Mouse (Mus musculus): Measurements from ENCODE around the gene Pnpo. TPM values are rescaled to one million over a fixed set of nuclear protein-coding genes. Genes with fewer than 3 reads are reported as not detected.
A peak's percentile ranks its signal among the peaks of the same experiment; 100 is the strongest.

Gene Pnpo
- polyA plus RNA-seq, 1 experiment from 2014 or later: 19.0 TPM

DNA sequence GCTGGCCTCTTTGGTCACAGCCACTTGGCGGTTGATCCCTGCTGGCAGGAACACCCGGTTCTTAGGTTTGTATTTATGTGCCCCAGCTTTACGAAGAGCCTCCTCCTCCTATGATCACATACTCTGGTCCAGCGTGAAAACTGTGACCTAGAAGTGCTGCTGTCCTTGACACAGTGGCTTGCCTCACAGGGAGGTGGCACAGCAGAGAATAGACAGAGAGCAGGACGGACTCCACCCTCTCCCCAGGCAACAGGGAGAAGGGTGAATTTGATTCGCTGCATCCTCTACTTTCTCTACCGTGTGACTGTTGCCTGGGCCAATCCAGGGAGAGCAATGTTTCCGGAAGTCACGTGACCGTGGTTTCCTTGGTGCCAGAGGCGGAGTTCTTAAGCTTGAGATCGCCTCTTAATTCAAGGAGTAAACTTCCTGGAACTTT, 8.8 kb downstream of the Pnpo start:
- H3K27me3 ChIP-seq (replicated peaks; ENCODE audit: control insufficient read depth, insufficient read depth, low read length): 0 out of 2 replicates have a peak, but pooled peaks cover under 1% of the 10 kb centered on the region
- H3K4me1 ChIP-seq (ENCODE audit: control insufficient read depth, insufficient read depth, low read length): no peaks in the 10 kb centered on the region
- no peak overlapping the region for H3K4me3 ChIP-seq (ENCODE audit: low read depth, low read length)
- no peaks in the 10 kb centered on the region for H3K9me3 ChIP-seq (replicated peaks; ENCODE audit: control insufficient read depth, low read length)
- no peaks in the 10 kb centered on the region for H3K36me3 ChIP-seq (ENCODE audit: control insufficient read depth, insufficient read depth, low read length)
- no peak overlapping the region for H3K27ac ChIP-seq (ENCODE audit: low read depth, low read length)
- H3K9ac ChIP-seq (ENCODE audit: low read length): no peak overlapping the region
- H3K4me2 ChIP-seq (ENCODE audit: low read length): peak overlapping the region; percentile 33
- 26% methylated on average over 12 of the region's 12 CpGs for WGBS
- peak; percentile 75 for ATAC-seq
- peak; percentile 71 for DNase-seq (ENCODE audit: low spot score)

DNA sequence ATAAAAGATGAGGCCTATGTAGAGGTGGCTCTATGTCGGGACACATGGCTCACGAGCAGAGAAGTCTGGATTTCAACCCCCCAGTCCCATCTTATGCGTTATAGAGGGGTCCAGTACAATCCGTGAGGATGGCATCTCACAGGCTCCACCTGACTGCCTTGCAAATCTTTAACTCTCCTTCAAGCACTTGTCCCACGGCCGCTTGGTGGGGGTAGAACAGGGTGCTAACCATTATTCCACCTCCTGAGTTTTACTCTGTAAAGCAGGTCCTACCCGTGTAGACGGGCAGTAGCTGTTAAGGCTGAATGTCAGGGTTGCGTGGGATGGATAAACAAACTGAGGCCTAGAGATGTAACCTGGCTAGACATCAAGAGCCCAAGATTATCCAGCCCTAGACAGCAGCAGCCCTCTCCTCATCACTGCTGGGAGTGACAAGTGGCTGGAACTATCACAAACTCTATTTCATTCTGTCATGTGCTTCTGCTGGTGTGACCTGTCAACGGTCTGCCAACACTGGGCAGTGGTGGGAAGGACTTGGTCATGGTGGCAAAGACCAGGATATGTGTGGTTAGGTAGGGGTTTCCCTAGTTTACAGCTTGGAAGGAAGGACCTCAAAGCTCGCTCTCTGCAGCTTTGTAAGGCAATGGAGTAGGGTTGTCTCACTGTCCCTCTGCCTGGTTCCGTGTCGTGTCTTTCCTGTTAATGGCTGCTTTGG, 10.1 kb downstream of the Pnpo start:
- Histone ChIP-seq H3K27me3 (replicated peaks; ENCODE audit: control insufficient read depth, insufficient read depth, low read length) (0 out of 2 replicates have a peak, but pooled peaks cover 3% of the 10 kb centered on the region), H3K9ac (ENCODE audit: low read length) (no peak overlapping the region), H3K27ac (ENCODE audit: low read depth, low read length) (no peak overlapping the region), H3K4me2 (ENCODE audit: low read length) (no peak overlapping the region), H3K4me1 (ENCODE audit: control insufficient read depth, insufficient read depth, low read length) (no peaks in the 10 kb centered on the region), H3K4me3 (ENCODE audit: low read depth, low read length) (no peak overlapping the region), H3K36me3 (ENCODE audit: control insufficient read depth, insufficient read depth, low read length) (no peaks in the 10 kb centered on the region), H3K9me3 (replicated peaks; ENCODE audit: control insufficient read depth, low read length) (no peaks in the 10 kb centered on the region)
- 89% methylated on average over 13 of the region's 13 CpGs for WGBS
- ATAC-seq: no peak
- DNase-seq (ENCODE audit: low spot score): no peak

DNA sequence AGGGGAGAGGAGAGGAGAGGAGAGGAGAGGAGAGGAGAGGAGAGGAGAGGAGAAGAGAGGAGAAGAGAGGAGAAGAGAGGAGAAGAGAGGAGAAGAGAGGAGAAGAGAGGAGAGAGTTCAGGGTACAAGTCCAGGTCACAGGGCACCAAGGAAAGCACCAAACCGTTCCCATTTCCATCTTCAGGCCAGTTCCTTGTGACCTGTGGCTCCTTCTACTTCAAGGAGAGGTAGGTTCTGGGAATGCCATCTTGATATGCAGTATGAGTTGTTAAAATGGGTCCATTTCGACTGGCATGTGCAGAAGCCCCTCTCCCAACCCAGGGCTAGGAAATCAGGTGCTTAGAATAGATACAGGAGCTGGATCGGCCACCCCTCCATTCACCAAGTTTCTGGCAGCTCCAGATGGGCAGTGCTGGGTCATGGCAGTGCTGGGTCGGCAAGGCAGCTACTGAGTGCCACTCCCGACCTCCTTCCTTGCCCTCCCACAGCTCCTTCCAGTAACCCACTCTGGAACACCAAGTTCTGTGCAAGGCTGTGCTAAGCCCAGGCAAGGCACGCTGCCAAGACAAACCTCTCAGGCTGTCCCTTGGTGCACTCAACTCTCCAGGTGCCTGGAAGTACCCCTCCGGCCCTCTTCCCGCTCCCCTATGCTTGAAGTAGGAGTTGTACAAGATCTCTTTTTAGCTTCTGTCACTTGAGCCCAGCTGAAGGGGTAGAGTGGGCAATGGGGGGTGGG, 12.3 kb downstream of the Pnpo start:
- no peaks in the 10 kb centered on the region for H3K36me3 ChIP-seq (ENCODE audit: control insufficient read depth, insufficient read depth, low read length)
- H3K9ac ChIP-seq (ENCODE audit: low read length): no peak overlapping the region
- no peaks in the 10 kb centered on the region for H3K4me1 ChIP-seq (ENCODE audit: control insufficient read depth, insufficient read depth, low read length)
- ATAC-seq (no peak), DNase-seq (ENCODE audit: low spot score) (no peak)
- H3K9me3 ChIP-seq (replicated peaks; ENCODE audit: control insufficient read depth, low read length): no peaks in the 10 kb centered on the region
- WGBS: 64% methylated on average over 8 of the region's 8 CpGs
- no peak overlapping the region for H3K4me3 ChIP-seq (ENCODE audit: low read depth, low read length)
- 0 out of 2 replicates have a peak, but pooled peaks cover 3% of the 10 kb centered on the region for H3K27me3 ChIP-seq (replicated peaks; ENCODE audit: control insufficient read depth, insufficient read depth, low read length)
- no peak overlapping the region for H3K27ac ChIP-seq (ENCODE audit: low read depth, low read length)
- no peak overlapping the region for H3K4me2 ChIP-seq (ENCODE audit: low read length)

DNA sequence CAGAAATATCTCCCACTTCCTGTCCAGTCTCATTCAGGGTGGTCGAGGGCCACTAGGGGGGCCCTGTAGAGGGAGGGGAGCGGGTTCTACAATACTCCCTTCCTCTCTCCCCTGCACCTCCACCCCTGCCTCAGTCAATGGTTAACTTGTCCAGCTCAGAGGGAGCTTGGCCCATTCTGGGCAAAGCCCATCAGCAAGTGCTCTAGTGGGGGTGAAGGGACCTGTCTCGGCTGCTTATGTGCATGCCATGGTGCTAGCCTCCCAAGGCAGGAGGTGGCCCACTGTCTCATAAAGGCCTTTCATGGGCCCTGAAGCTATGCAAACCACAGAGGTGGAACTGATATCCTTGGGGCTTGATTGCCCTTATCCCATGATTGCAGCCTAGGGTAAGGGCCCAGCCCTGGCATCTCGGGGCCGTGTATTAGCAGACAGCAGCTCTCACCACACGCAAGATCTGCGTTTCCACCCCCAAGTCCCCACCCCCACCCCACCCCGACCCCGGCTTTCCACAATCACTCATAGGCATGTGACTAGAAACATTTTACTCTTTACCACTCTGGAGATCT, 13.9 kb downstream of the Pnpo start:
- H3K9ac ChIP-seq (ENCODE audit: low read length): no peak overlapping the region
- H3K27me3 ChIP-seq (replicated peaks; ENCODE audit: control insufficient read depth, insufficient read depth, low read length): 0 out of 2 replicates have a peak, but pooled peaks cover 3% of the 10 kb centered on the region
- WGBS: 74% methylated on average over 9 of the region's 9 CpGs
- H3K9me3 ChIP-seq (replicated peaks; ENCODE audit: control insufficient read depth, low read length): no peaks in the 10 kb centered on the region
- ATAC-seq (no peak), DNase-seq (ENCODE audit: low spot score) (no peak)
- H3K27ac ChIP-seq (ENCODE audit: low read depth, low read length): no peak overlapping the region
- no peak overlapping the region for H3K4me2 ChIP-seq (ENCODE audit: low read length)
- no peaks in the 10 kb centered on the region for H3K36me3 ChIP-seq (ENCODE audit: control insufficient read depth, insufficient read depth, low read length)
- no peaks in the 10 kb centered on the region for H3K4me1 ChIP-seq (ENCODE audit: control insufficient read depth, insufficient read depth, low read length)
- no peak overlapping the region for H3K4me3 ChIP-seq (ENCODE audit: low read depth, low read length)

DNA sequence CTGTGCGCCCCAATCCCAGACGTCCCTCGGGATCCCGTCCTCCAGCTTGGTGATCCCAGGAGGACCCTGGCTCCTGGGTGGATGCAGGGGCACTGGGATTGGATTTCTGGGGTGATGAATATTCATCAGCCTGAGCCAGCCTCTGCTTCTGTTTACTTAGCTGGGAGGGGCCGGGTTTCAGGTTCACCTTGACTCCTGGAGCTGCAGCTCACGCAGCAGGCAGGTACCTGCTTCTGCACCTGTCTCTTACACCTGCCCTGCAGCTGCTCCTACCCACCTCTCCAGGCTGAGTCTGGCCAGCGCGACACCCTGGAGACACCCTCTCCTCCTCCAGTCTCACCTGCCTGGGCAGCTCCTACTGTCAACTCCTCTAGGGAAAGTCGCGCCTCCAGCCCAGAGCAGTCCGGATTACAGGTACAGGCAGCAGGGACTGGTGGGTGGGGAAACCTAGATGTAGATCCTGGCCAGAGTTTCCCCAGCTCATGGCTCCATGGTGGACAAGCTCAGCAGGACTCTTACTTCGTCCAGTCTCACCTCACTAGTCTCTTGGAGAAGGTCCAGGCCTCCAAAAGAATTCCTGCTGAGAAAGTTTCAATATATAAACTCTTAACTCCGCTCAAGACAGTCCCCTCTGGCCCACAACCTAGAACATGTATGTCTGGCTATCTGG, 14.6 kb downstream of the Pnpo start:
- H3K4me2 ChIP-seq (ENCODE audit: low read length): no peak overlapping the region
- 0 out of 2 replicates have a peak, but pooled peaks cover 3% of the 10 kb centered on the region for H3K27me3 ChIP-seq (replicated peaks; ENCODE audit: control insufficient read depth, insufficient read depth, low read length)
- no peaks in the 10 kb centered on the region for H3K36me3 ChIP-seq (ENCODE audit: control insufficient read depth, insufficient read depth, low read length)
- ATAC-seq (no peak), DNase-seq (ENCODE audit: low spot score) (no peak)
- WGBS: 15% methylated on average over 13 of the region's 13 CpGs
- no peak overlapping the region for H3K27ac ChIP-seq (ENCODE audit: low read depth, low read length)
- H3K4me3 ChIP-seq (ENCODE audit: low read depth, low read length): no peak overlapping the region
- H3K9me3 ChIP-seq (replicated peaks; ENCODE audit: control insufficient read depth, low read length): no peaks in the 10 kb centered on the region
- H3K9ac ChIP-seq (ENCODE audit: low read length): no peak overlapping the region
- H3K4me1 ChIP-seq (ENCODE audit: control insufficient read depth, insufficient read depth, low read length): no peaks in the 10 kb centered on the region

DNA sequence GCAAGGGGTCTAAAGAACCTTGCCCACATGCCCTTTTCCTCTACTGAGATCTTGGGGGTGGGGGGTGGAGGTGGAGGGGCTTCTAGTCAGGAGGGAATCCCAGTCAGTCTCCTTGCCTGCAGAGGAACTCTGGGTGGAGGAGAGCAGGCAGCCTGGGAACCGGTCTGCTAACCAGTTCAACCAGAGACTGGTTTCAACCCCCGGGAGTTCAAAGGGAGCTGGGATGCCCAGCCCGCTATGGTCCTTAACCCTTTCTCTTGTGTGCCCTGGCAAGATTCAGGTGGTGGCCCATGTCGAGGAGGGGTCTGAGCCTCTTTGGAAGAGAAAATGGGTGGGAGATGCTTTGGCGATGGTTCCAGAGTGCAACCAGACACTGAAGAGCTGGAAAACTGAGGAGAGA, 15.1 kb downstream of the Pnpo start:
- H3K9ac ChIP-seq (ENCODE audit: low read length): no peak overlapping the region
- H3K36me3 ChIP-seq (ENCODE audit: control insufficient read depth, insufficient read depth, low read length): no peaks in the 10 kb centered on the region
- H3K4me2 ChIP-seq (ENCODE audit: low read length): no peak overlapping the region
- H3K4me1 ChIP-seq (ENCODE audit: control insufficient read depth, insufficient read depth, low read length): no peaks in the 10 kb centered on the region
- no peak overlapping the region for H3K27ac ChIP-seq (ENCODE audit: low read depth, low read length)
- ATAC-seq (no peak), DNase-seq (ENCODE audit: low spot score) (no peak)
- no peaks in the 10 kb centered on the region for H3K9me3 ChIP-seq (replicated peaks; ENCODE audit: control insufficient read depth, low read length)
- WGBS: 6% methylated on average over 5 of the region's 5 CpGs
- no peak overlapping the region for H3K4me3 ChIP-seq (ENCODE audit: low read depth, low read length)
- 0 out of 2 replicates have a peak, but pooled peaks cover 3% of the 10 kb centered on the region for H3K27me3 ChIP-seq (replicated peaks; ENCODE audit: control insufficient read depth, insufficient read depth, low read length)

DNA sequence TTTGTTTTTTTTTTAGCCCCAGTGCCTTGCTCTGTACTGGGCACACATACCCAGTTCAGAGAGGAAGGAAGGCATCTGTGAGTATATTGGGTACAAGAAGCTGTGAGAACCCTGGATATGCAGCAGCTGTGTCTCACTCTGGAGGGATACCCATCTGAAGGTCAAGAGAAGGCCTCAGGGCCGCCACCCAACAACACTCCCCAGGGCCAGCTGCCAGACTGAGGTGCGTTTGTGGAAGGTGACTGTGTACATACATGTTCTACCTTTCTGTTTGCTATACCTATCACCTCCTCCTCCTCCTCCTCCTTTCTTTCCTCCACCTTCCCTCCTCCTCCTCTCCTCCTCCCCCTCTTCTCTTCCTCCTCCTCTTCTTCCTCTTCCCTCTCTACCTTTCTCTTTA, 15.7 kb downstream of the Pnpo start, which contains the start of gene Prr15l:
Gene Prr15l, plus strand, starts transcription at position 17 of the 400 bp plus-strand sequence.
- Histone ChIP-seq H3K27ac (ENCODE audit: low read depth, low read length) (no peak within 1 kb of the TSS), H3K9ac (ENCODE audit: low read length) (no peak within 1 kb of the TSS), H3K4me2 (ENCODE audit: low read length) (no peak within 1 kb of the TSS), H3K4me1 (ENCODE audit: control insufficient read depth, insufficient read depth, low read length) (no peaks in the 10 kb centered on the region), H3K36me3 (ENCODE audit: control insufficient read depth, insufficient read depth, low read length) (no peaks in the 10 kb centered on the region), H3K9me3 (replicated peaks; ENCODE audit: control insufficient read depth, low read length) (no peaks in the 10 kb centered on the region), H3K4me3 (ENCODE audit: low read depth, low read length) (no peak within 1 kb of the TSS), H3K27me3 (replicated peaks; ENCODE audit: control insufficient read depth, insufficient read depth, low read length) (0 out of 2 replicates have a peak, but pooled peaks cover 3% of the 10 kb centered on the region)
- ATAC-seq (no peak), DNase-seq (ENCODE audit: low spot score) (no peak)
- 65% methylated on average over 2 of the region's 2 CpGs for WGBS

DNA sequence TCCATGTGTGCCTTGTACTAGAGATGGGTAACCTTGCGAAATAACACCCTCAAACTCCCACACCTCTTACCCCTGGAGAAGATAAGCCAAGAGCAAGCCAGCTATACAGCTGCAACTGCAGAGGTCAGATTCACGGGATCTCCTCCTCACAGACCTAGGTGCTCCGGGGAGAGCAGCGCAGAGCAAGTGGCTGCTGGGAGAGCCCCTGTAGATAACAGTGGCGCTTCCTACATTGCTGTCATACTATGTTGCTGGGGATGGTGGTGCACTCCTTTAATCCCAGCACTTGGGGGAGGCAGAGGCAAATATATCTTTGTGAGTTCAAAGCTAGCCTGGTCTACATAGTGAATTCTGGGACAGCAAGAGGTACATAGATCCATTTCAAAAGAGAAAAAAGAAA, 17.2 kb downstream of the Pnpo start:
- Histone ChIP-seq H3K27me3 (replicated peaks; ENCODE audit: control insufficient read depth, insufficient read depth, low read length) (0 out of 2 replicates have a peak, but pooled peaks cover 3% of the 10 kb centered on the region), H3K4me3 (ENCODE audit: low read depth, low read length) (no peak overlapping the region), H3K4me2 (ENCODE audit: low read length) (no peak overlapping the region), H3K36me3 (ENCODE audit: control insufficient read depth, insufficient read depth, low read length) (no peaks in the 10 kb centered on the region), H3K9me3 (replicated peaks; ENCODE audit: control insufficient read depth, low read length) (no peaks in the 10 kb centered on the region), H3K4me1 (ENCODE audit: control insufficient read depth, insufficient read depth, low read length) (no peaks in the 10 kb centered on the region), H3K27ac (ENCODE audit: low read depth, low read length) (no peak overlapping the region), H3K9ac (ENCODE audit: low read length) (no peak overlapping the region)
- DNase-seq (ENCODE audit: low spot score) (no peak), ATAC-seq (no peak)
- WGBS: 84% methylated on average over 5 of the region's 5 CpGs

Measured in forebrain, embryonic 14.5 days (tissue).